Mouse (Mus musculus) bone marrow macrophage, adult 2 months (primary cell): ENCODE data around the gene Vps8.

Experiments used
- CTCF ChIP-seq: IDR thresholded peaks from 2 replicates; pipeline ENCODE4 v1.5.1; 2012; ENCODE audit warnings: low read depth, mild to moderate bottlenecking, low read length, moderate library complexity
- POLR2A ChIP-seq: IDR thresholded peaks from 2 replicates; pipeline ENCODE4 v1.6.1; 2012; ENCODE audit warnings: mild to moderate bottlenecking, low read depth, low read length, borderline replicate concordance

- TF ChIP-seq CTCF, result no peak
- TF ChIP-seq POLR2A, result no peak
Measured at GRCm38 (mm10) chr16:21646496-21646895, 223.6 kb downstream of the Vps8 start.
